Mouse (Mus musculus) liver, adult 2 months (tissue): Measurements from ENCODE around the gene 1700008O03Rik. TPM values are rescaled to one million over a fixed set of nuclear protein-coding genes. Genes with fewer than 3 reads are reported as not detected.

ENCODE experiments used
- DNase-seq: peaks from one replicate; pipeline ENCODE4 v3.0.0-alpha.2; 2011; ENCODE audit warnings: low read depth, low spot score; ENCODE audit errors: extremely low read depth
- H3K27ac ChIP-seq: fragments of 200-500 bp; replicated peaks from 2 replicates; pipeline ENCODE4 v1.5.1; 2012; ENCODE audit warnings: low read depth, mild to moderate bottlenecking, control low read depth, inconsistent platforms, low read length; ENCODE audit not compliant: insufficient read depth
- H3K27me3 ChIP-seq: fragments of 200-500 bp; 2 replicates; pipeline ENCODE4 v1.6.1; 2012; ENCODE audit warnings: mild to moderate bottlenecking, moderate library complexity, low read length, inconsistent platforms; ENCODE audit not compliant: control insufficient read depth, insufficient read depth
- H3K36me3 ChIP-seq: fragments of 200-500 bp; 2 replicates; pipeline ENCODE4 v1.6.1; 2012; ENCODE audit warnings: low read length, inconsistent platforms; ENCODE audit not compliant: control insufficient read depth, insufficient read depth
- H3K4me1 ChIP-seq: fragments of 200-500 bp; 2 replicates; pipeline ENCODE4 v1.6.1; 2011; ENCODE audit warnings: low read length; ENCODE audit not compliant: control insufficient read depth, insufficient read depth
- H3K4me3 ChIP-seq: fragments of 200-500 bp; 2 replicates; pipeline ENCODE4 v1.5.1; 2011; ENCODE audit warnings: low read depth, mild to moderate bottlenecking, control low read depth, low read length, moderate library complexity; ENCODE audit not compliant: insufficient read depth
- H3K79me2 ChIP-seq: fragments of 200-500 bp; 2 replicates; pipeline ENCODE4 v1.6.1; 2012; ENCODE audit warnings: inconsistent platforms, mild to moderate bottlenecking, low read length, moderate library complexity; ENCODE audit not compliant: control insufficient read depth, insufficient read depth
- H3K9ac ChIP-seq: fragments of 200-500 bp; 2 replicates; pipeline ENCODE4 v1.6.1; 2012; ENCODE audit warnings: low read depth, mild to moderate bottlenecking, control low read depth, inconsistent platforms, low read length
- CTCF ChIP-seq: fragments of 200-500 bp; IDR thresholded peaks from 2 replicates; pipeline ENCODE4 v1.5.1; 2011; ENCODE audit warnings: low read depth, low read length, control low read depth
- POLR2A ChIP-seq: fragments of 200-500 bp; IDR thresholded peaks from 2 replicates; pipeline ENCODE4 v1.6.1; 2011; ENCODE audit warnings: low read length, control low read depth; ENCODE audit not compliant: insufficient read depth; ENCODE audit errors: extremely low read depth
- WGBS: fragments of 180-500 bp; shearing (Covaris S2); methylation state at CpG from one replicate; pipeline ENCODE4 v1.1.7; 2018; 5-methylcytosine and 5-hydroxymethylcytosine counted together
- polyA plus RNA-seq: library from polyadenylated mRNA; depleted of rRNA; stranded (reverse); fragments of >200 nt; gene quantifications from 2 replicates; pipeline ENCODE4 v1.2.3, GENCODE M21; 2012
- total RNA-seq: library from RNA; depleted of rRNA; stranded (reverse); fragments of >200 nt; gene quantifications from 2 replicates; pipeline ENCODE4 v1.2.3, GENCODE M21; 2014

The 1700008O03Rik gene
- total and polyA plus RNA-seq, 2 experiments = 0.27 TPM; not detected in 1

- WGBS = 8% methylated on average over 14 of the region's 38 CpGs
- Histone ChIP-seq H3K27me3 (peaks cover 21% of the 10 kb centered on the region), H3K9ac (no peak overlapping the region)
Observed at GRCm38 (mm10) chr7:44428171-44428950, 42.7 kb upstream of the 1700008O03Rik start.

GRCm38 (mm10) chr7:44427666-44428065 is 42.0 kb upstream of the 1700008O03Rik start:
- no peak for DNase-seq
- no peaks in the 10 kb centered on the region for H3K36me3 ChIP-seq
- 16% methylated on average over 8 of the region's 8 CpGs for WGBS
- TF ChIP-seq POLR2A (no peak), CTCF (no peak)
- H3K27ac ChIP-seq = no peak overlapping the region
- H3K9ac ChIP-seq = no peak overlapping the region
- H3K4me1 ChIP-seq = no peaks in the 10 kb centered on the region
- no peak overlapping the region for H3K4me3 ChIP-seq
- peaks cover 21% of the 10 kb centered on the region for H3K27me3 ChIP-seq
- no peaks in the 10 kb centered on the region for H3K79me2 ChIP-seq

More at GRCm38 (mm10) chr7:44428171-44428950, 42.7 kb upstream of the 1700008O03Rik start:
- Histone ChIP-seq H3K27ac (no peak overlapping the region), H3K4me3 (no peak overlapping the region), H3K36me3 (no peaks in the 10 kb centered on the region), H3K79me2 (no peaks in the 10 kb centered on the region), H3K4me1 (no peaks in the 10 kb centered on the region)
- TF ChIP-seq CTCF = no peak
- no peak for TF ChIP-seq POLR2A
- no peak for DNase-seq

GRCm38 (mm10) chr7:44413307-44413706 is 27.7 kb upstream of the 1700008O03Rik start:
- no peak overlapping the region for H3K9ac ChIP-seq
- no peak overlapping the region for H3K4me3 ChIP-seq
- H3K4me1 ChIP-seq = no peaks in the 10 kb centered on the region
- 75% methylated on average over 6 of the region's 6 CpGs for WGBS
- H3K27me3 ChIP-seq = no peaks in the 10 kb centered on the region
- no peak overlapping the region for H3K27ac ChIP-seq
- no peaks in the 10 kb centered on the region for H3K36me3 ChIP-seq
- H3K79me2 ChIP-seq = no peaks in the 10 kb centered on the region
- TF ChIP-seq CTCF (no peak), POLR2A (no peak)
- DNase-seq = no peak

- 89% methylated on average over 4 of the region's 4 CpGs for WGBS
- TF ChIP-seq POLR2A (no peak), CTCF (no peak)
- no peaks in the 10 kb centered on the region for H3K4me1 ChIP-seq
Observed at GRCm38 (mm10) chr7:44411144-44411543, 25.5 kb upstream of the 1700008O03Rik start.

GRCm38 (mm10) chr7:44406015-44406355 is 20.4 kb upstream of the 1700008O03Rik start:
- Histone ChIP-seq H3K36me3 (no peaks in the 10 kb centered on the region), H3K27me3 (no peaks in the 10 kb centered on the region), H3K9ac (no peak overlapping the region), H3K27ac (no peak overlapping the region), H3K4me3 (no peak overlapping the region), H3K4me1 (peaks cover 2% of the 10 kb centered on the region; the same call in 1 of the 2 replicates), H3K79me2 (no peaks in the 10 kb centered on the region)
- no peak for DNase-seq
- no peak for TF ChIP-seq POLR2A
- TF ChIP-seq CTCF = no peak
- WGBS = 10% methylated on average over 5 of the region's 5 CpGs

More at GRCm38 (mm10) chr7:44411144-44411543, 25.5 kb upstream of the 1700008O03Rik start:
- Histone ChIP-seq H3K4me3 (no peak overlapping the region), H3K9ac (no peak overlapping the region), H3K27ac (no peak overlapping the region), H3K36me3 (no peaks in the 10 kb centered on the region), H3K79me2 (no peaks in the 10 kb centered on the region), H3K27me3 (no peaks in the 10 kb centered on the region)
- DNase-seq = no peak
